Mouse (Mus musculus): ENCODE data around the gene Gca. TPM values are rescaled to one million over a fixed set of nuclear protein-coding genes. Genes with fewer than 3 reads are reported as not detected.

Gene Gca
- total and polyA plus RNA-seq, 2 experiments from 2014 or later: 6.1 to 18.5 TPM

DNA sequence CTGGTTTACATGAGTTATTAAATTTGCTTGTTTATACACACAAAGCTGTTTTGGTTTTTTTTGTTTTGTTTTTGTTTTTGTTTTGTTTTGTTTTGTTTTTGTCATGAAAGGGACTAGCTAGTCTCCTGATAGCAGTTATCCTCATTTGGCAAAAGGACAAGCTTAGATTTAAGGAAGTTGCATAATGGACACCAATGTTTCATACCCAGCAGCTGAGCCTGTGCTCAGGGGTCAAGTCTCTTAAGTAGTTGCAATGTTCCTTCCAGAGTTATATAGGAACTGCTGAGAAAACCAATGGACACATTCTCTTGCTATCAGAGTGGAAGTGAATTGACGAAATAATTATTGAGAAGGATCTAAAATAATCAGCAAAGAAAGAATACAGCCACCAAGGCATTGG, 8.0 kb upstream of the Gca start:
- DNase-seq (ENCODE audit: low spot score): no peak
- Histone ChIP-seq H3K27me3 (ENCODE audit: control insufficient read depth, insufficient read depth, low read length) (no peaks in the 10 kb centered on the region), H3K4me2 (ENCODE audit: low read depth, low read length) (no peak overlapping the region), H3K9me3 (replicated peaks; ENCODE audit: control insufficient read depth, low read length) (no peaks in the 10 kb centered on the region), H3K4me1 (ENCODE audit: control insufficient read depth, insufficient read depth) (no peaks in the 10 kb centered on the region), H3K9ac (replicated peaks; ENCODE audit: low read depth, low read length) (no peak overlapping the region), H3K36me3 (replicated peaks; ENCODE audit: control insufficient read depth, insufficient read depth, low read length) (no peaks in the 10 kb centered on the region), H3K27ac (ENCODE audit: low read depth) (no peak overlapping the region), H3K4me3 (ENCODE audit: low read depth, low read length) (no peak overlapping the region)
- 75% methylated on average over 1 of the region's 1 CpGs for WGBS
- ATAC-seq (ENCODE audit: insufficient read depth, low read depth): no peak
- TF ChIP-seq EP300 (IDR thresholded peaks at IDR 0.05; ENCODE audit: low read depth): no peak
- no peak for TF ChIP-seq CTCF (IDR thresholded peaks at IDR 0.05; ENCODE audit: low read depth)

DNA sequence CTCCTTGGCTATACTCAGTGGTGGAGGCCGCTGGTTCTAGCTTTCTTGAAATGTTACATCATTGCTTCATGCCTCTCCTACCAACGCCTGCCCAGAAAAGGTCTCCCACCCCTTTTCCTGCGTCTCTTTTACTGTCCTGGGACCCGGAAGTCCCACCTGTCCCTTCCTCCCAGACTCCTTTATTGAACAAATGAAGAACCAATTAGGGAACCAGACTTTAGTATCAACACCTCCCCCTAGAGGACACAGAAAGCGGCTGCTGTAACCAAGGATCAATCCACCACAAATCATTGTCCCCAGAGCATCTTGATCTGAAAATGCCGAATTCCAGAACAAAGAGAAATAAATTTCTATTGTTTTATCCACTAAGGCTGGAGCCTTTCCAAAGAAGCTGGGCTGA, 3.5 kb upstream of the Gca start:
- Histone ChIP-seq H3K27ac (ENCODE audit: low read depth) (no peak overlapping the region), H3K4me3 (ENCODE audit: low read depth, low read length) (no peak overlapping the region), H3K27me3 (ENCODE audit: control insufficient read depth, insufficient read depth, low read length) (no peaks in the 10 kb centered on the region), H3K9ac (replicated peaks; ENCODE audit: low read depth, low read length) (no peak overlapping the region), H3K36me3 (replicated peaks; ENCODE audit: control insufficient read depth, insufficient read depth, low read length) (no peaks in the 10 kb centered on the region), H3K4me2 (ENCODE audit: low read depth, low read length) (no peak overlapping the region), H3K9me3 (replicated peaks; ENCODE audit: control insufficient read depth, low read length) (no peaks in the 10 kb centered on the region), H3K4me1 (ENCODE audit: control insufficient read depth, insufficient read depth) (no peaks in the 10 kb centered on the region)
- 55% methylated on average over 6 of the region's 6 CpGs for WGBS
- ATAC-seq (ENCODE audit: insufficient read depth, low read depth): no peak
- DNase-seq (ENCODE audit: low spot score): no peak
- TF ChIP-seq CTCF (IDR thresholded peaks at IDR 0.05; ENCODE audit: low read depth) (0 out of 2 replicates have a peak, but pooled peaks have one; percentile 5), EP300 (IDR thresholded peaks at IDR 0.05; ENCODE audit: low read depth) (no peak)

DNA sequence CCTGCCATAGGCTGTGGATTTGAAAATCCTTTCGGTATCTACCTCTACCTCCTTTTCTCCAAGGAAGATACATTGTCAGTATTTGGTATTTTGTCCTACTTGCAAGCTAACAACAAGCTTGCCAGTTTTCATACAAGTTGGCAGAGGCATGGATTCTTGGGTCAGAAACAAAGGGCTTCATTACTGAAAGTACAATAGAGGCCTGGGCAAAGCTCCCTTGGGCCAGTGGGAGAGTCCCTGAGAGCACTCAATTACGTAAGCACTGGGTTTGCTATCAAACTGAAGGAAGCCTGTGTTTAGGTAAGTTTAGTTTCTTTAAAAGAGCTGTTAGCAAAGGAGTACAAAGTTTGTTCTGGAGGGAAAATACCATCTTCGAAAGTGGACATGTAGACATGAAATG, 1.5 kb upstream of the Gca start:
- ATAC-seq (ENCODE audit: insufficient read depth, low read depth) (no peak), DNase-seq (ENCODE audit: low spot score) (no peak)
- no peak for TF ChIP-seq EP300 (IDR thresholded peaks at IDR 0.05; ENCODE audit: low read depth)
- Histone ChIP-seq H3K27ac (ENCODE audit: low read depth) (no peak overlapping the region), H3K9ac (replicated peaks; ENCODE audit: low read depth, low read length) (no peak overlapping the region), H3K4me2 (ENCODE audit: low read depth, low read length) (no peak overlapping the region), H3K9me3 (replicated peaks; ENCODE audit: control insufficient read depth, low read length) (no peaks in the 10 kb centered on the region), H3K4me3 (ENCODE audit: low read depth, low read length) (no peak overlapping the region), H3K36me3 (replicated peaks; ENCODE audit: control insufficient read depth, insufficient read depth, low read length) (no peaks in the 10 kb centered on the region), H3K4me1 (ENCODE audit: control insufficient read depth, insufficient read depth) (no peaks in the 10 kb centered on the region), H3K27me3 (ENCODE audit: control insufficient read depth, insufficient read depth, low read length) (no peaks in the 10 kb centered on the region)
- WGBS: 86% methylated on average over 3 of the region's 3 CpGs

DNA sequence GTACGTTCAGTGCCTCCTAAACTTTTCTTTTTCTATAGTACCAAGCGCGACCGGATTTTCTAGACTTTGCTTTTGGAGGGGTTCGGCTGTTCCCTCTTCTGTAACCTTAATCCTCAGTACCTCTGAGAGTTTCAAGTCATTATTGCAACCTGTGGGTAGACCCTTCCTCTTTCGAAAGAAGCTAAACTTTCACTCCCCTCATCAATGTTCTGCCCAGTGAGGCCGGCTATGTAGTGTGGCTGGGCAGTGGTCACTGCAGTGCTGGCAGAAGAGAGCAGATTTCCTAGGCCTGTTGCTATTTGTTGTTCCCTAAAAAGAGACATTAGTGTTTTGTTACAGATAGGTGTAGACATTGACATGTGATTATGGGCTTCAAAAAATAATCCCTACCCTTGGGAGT, 754 bp downstream of the Gca start:
- H3K9ac ChIP-seq (replicated peaks; ENCODE audit: low read depth, low read length): peak overlapping the region; percentile 62
- peak overlapping the region; percentile 73 for H3K4me3 ChIP-seq (ENCODE audit: low read depth, low read length)
- H3K27me3 ChIP-seq (ENCODE audit: control insufficient read depth, insufficient read depth, low read length): no peaks in the 10 kb centered on the region
- ATAC-seq (ENCODE audit: insufficient read depth, low read depth) (no peak), DNase-seq (ENCODE audit: low spot score) (no peak)
- H3K4me1 ChIP-seq (ENCODE audit: control insufficient read depth, insufficient read depth): no peaks in the 10 kb centered on the region
- H3K27ac ChIP-seq (ENCODE audit: low read depth): peak overlapping the region; percentile 77
- H3K4me2 ChIP-seq (ENCODE audit: low read depth, low read length): peak overlapping the region; percentile 73
- WGBS: 47% methylated on average over 7 of the region's 7 CpGs
- TF ChIP-seq CTCF (IDR thresholded peaks at IDR 0.05; ENCODE audit: low read depth): no peak
- no peaks in the 10 kb centered on the region for H3K36me3 ChIP-seq (replicated peaks; ENCODE audit: control insufficient read depth, insufficient read depth, low read length)
- no peaks in the 10 kb centered on the region for H3K9me3 ChIP-seq (replicated peaks; ENCODE audit: control insufficient read depth, low read length)

DNA sequence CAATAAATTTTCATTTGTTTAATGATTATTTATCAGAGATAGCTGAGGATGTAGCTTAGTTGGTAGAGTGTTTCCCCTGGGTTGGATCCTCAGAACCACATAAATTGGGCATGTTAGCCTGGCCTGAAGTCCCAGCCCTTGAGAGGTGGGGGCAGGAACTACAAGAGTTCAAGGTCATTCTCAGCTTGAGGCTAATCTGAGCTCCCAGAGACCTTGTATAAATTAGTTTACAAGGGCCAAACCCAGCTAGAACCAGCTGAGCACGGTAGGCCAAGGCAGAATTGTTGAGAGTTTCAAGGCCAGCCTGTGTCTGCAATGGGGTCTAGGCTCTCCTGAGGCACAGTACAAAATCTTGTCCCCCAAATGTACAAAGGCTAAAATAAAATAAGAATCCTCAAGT, 1.5 kb downstream of the Gca start:
- H3K27ac ChIP-seq (ENCODE audit: low read depth): peak overlapping the region; percentile 48; the same call in 1 of the 2 replicates
- H3K9me3 ChIP-seq (replicated peaks; ENCODE audit: control insufficient read depth, low read length): no peaks in the 10 kb centered on the region
- ATAC-seq (ENCODE audit: insufficient read depth, low read depth): no peak
- H3K36me3 ChIP-seq (replicated peaks; ENCODE audit: control insufficient read depth, insufficient read depth, low read length): no peaks in the 10 kb centered on the region
- DNase-seq (ENCODE audit: low spot score): no peak
- no peak overlapping the region for H3K4me3 ChIP-seq (ENCODE audit: low read depth, low read length)
- TF ChIP-seq EP300 (IDR thresholded peaks at IDR 0.05; ENCODE audit: low read depth): no peak
- no peak for TF ChIP-seq CTCF (IDR thresholded peaks at IDR 0.05; ENCODE audit: low read depth)
- peak overlapping the region; percentile 73; the same call in 1 of the 2 replicates for H3K4me2 ChIP-seq (ENCODE audit: low read depth, low read length)
- H3K27me3 ChIP-seq (ENCODE audit: control insufficient read depth, insufficient read depth, low read length): no peaks in the 10 kb centered on the region
- H3K9ac ChIP-seq (replicated peaks; ENCODE audit: low read depth, low read length): no peak overlapping the region
- 31% methylated on average over 1 of the region's 1 CpGs for WGBS
- no peaks in the 10 kb centered on the region for H3K4me1 ChIP-seq (ENCODE audit: control insufficient read depth, insufficient read depth)

DNA sequence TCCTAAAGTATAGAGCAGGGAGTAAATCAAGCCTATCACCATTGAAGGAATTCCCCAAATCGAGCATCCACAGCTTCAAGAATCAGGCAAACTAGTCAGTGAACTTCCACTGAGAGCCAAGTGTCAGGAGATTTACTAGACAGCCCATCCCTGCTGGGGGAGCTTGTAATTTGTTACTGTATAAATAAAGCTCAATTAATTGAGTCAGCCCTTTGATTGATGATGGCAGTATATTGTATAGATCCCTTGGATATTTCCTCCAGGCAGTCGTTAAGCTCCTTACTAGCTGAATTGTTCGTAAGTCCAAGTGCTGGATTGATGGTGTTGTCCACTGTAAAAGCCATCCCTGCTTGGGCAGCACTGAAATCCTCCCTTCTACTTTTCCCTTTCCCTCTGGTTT, 5.8 kb downstream of the Gca start:
- no peak for DNase-seq (ENCODE audit: low spot score)
- no peak overlapping the region for H3K27ac ChIP-seq (ENCODE audit: low read depth)
- no peak for ATAC-seq (ENCODE audit: insufficient read depth, low read depth)
- TF ChIP-seq EP300 (IDR thresholded peaks at IDR 0.05; ENCODE audit: low read depth) (no peak), CTCF (IDR thresholded peaks at IDR 0.05; ENCODE audit: low read depth) (no peak)
- 86% methylated on average over 3 of the region's 3 CpGs for WGBS
- H3K9me3 ChIP-seq (replicated peaks; ENCODE audit: control insufficient read depth, low read length): no peaks in the 10 kb centered on the region
- no peaks in the 10 kb centered on the region for H3K27me3 ChIP-seq (ENCODE audit: control insufficient read depth, insufficient read depth, low read length)
- H3K36me3 ChIP-seq (replicated peaks; ENCODE audit: control insufficient read depth, insufficient read depth, low read length): no peaks in the 10 kb centered on the region
- H3K9ac ChIP-seq (replicated peaks; ENCODE audit: low read depth, low read length): no peak overlapping the region
- no peaks in the 10 kb centered on the region for H3K4me1 ChIP-seq (ENCODE audit: control insufficient read depth, insufficient read depth)
- no peak overlapping the region for H3K4me2 ChIP-seq (ENCODE audit: low read depth, low read length)
- H3K4me3 ChIP-seq (ENCODE audit: low read depth, low read length): no peak overlapping the region
